Mouse (Mus musculus): ENCODE results near the gene Cit. TPM values are rescaled to one million over a fixed set of nuclear protein-coding genes. Genes with fewer than 3 reads are reported as not detected.

Cit gene
- polyA plus RNA-seq, 1 experiment from 2014 or later, result 15.9 TPM

GRCm38 (mm10) chr5:115851029-115851365, 5.9 kb downstream of the Cit start:
- WGBS, result 89% methylated on average over 13 of the region's 13 CpGs
- Histone ChIP-seq H3K4me1 (ENCODE audit: control insufficient read depth in 2 of 2, insufficient read depth in 2 of 2, low read length in 2 of 2) (peaks cover 2 to 4% of the 10 kb centered on the region in 2 experiments; a peak in 2 of 4 replicates), H3K9ac (ENCODE audit: low read length) (no peak overlapping the region), H3K9me3 (ENCODE audit: control insufficient read depth, low read length) (no peaks in the 10 kb centered on the region), H3K27me3 (ENCODE audit: control insufficient read depth, insufficient read depth, low read length) (no peaks in the 10 kb centered on the region), H3K27ac (replicated peaks in 1 of 2; ENCODE audit: control insufficient read depth in 1 of 2, insufficient read depth in 1 of 2, low read depth in 2 of 2, low read length in 2 of 2) (no peak overlapping the region), H3K36me3 (ENCODE audit: control insufficient read depth, insufficient read depth, low read length) (peaks cover 59% of the 10 kb centered on the region), H3K4me2 (ENCODE audit: low read length) (no peak overlapping the region), H3K4me3 (ENCODE audit: control insufficient read depth in 1 of 2, insufficient read depth in 1 of 2, low read depth in 1 of 2, low read length in 2 of 2) (no peak overlapping the region)
- no peak for ATAC-seq (ENCODE audit: insufficient number of reproducible peaks, insufficient read depth, low FRiP score, low read depth)

- H3K9me3 ChIP-seq (ENCODE audit: control insufficient read depth, low read length), result 0 out of 2 replicates have a peak, but pooled peaks cover 2% of the 10 kb centered on the region
- no peak overlapping the region for H3K27ac ChIP-seq (replicated peaks in 1 of 2; ENCODE audit: control insufficient read depth in 1 of 2, insufficient read depth in 1 of 2, low read depth in 2 of 2, low read length in 2 of 2)
- peaks cover 64% of the 10 kb centered on the region for H3K36me3 ChIP-seq (ENCODE audit: control insufficient read depth, insufficient read depth, low read length)
- no peaks in the 10 kb centered on the region for H3K27me3 ChIP-seq (ENCODE audit: control insufficient read depth, insufficient read depth, low read length)
- no peak overlapping the region for H3K4me2 ChIP-seq (ENCODE audit: low read length)
- no peaks in the 10 kb centered on the region; a peak in 1 of 4 replicates for H3K4me1 ChIP-seq (ENCODE audit: control insufficient read depth in 2 of 2, insufficient read depth in 2 of 2, low read length in 2 of 2)
- ATAC-seq (ENCODE audit: insufficient number of reproducible peaks, insufficient read depth, low FRiP score, low read depth), result no peak
- H3K4me3 ChIP-seq (ENCODE audit: control insufficient read depth in 1 of 2, insufficient read depth in 1 of 2, low read depth in 1 of 2, low read length in 2 of 2), result no peak overlapping the region
- no peak overlapping the region for H3K9ac ChIP-seq (ENCODE audit: low read length)
- 96% methylated on average over 4 of the region's 4 CpGs for WGBS
Observed at GRCm38 (mm10) chr5:115852431-115852830, 7.4 kb downstream of the Cit start.

DNA sequence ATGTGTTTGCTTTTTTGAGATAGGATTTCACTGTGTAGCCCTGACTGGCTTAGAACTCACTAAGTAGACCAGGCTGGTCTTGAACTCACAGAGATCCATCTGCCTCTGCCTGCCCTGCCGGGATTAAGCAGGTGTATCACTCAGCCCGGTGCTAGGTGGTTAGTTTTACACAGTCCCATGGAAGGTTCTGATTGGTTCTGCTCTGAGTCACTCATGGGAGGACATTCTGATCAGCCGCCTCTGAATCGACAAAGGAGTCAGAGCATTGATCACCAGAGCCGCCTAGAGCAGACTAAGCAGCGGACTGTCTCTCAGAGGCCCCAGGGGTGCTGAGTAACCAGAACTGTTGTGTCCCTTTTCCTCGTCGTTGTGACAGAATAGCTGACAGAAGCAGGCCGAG, 8.6 kb downstream of the Cit start:
- H3K4me1 ChIP-seq (ENCODE audit: control insufficient read depth in 2 of 2, insufficient read depth in 2 of 2, low read length in 2 of 2), result no peaks in the 10 kb centered on the region; a peak in 1 of 4 replicates
- 0 out of 2 replicates have a peak, but pooled peaks cover 2% of the 10 kb centered on the region for H3K9me3 ChIP-seq (ENCODE audit: control insufficient read depth, low read length)
- H3K27ac ChIP-seq (replicated peaks in 1 of 2; ENCODE audit: control insufficient read depth in 1 of 2, insufficient read depth in 1 of 2, low read depth in 2 of 2, low read length in 2 of 2), result no peak overlapping the region
- ATAC-seq (ENCODE audit: insufficient number of reproducible peaks, insufficient read depth, low FRiP score, low read depth), result no peak
- WGBS, result 91% methylated on average over 9 of the region's 9 CpGs
- H3K4me3 ChIP-seq (ENCODE audit: control insufficient read depth in 1 of 2, insufficient read depth in 1 of 2, low read depth in 1 of 2, low read length in 2 of 2), result no peak overlapping the region
- no peaks in the 10 kb centered on the region for H3K27me3 ChIP-seq (ENCODE audit: control insufficient read depth, insufficient read depth, low read length)
- no peak overlapping the region for H3K4me2 ChIP-seq (ENCODE audit: low read length)
- H3K36me3 ChIP-seq (ENCODE audit: control insufficient read depth, insufficient read depth, low read length), result peaks cover 58% of the 10 kb centered on the region
- no peak overlapping the region for H3K9ac ChIP-seq (ENCODE audit: low read length)

- no peak for ATAC-seq (ENCODE audit: insufficient number of reproducible peaks, insufficient read depth, low FRiP score, low read depth)
- Histone ChIP-seq H3K27me3 (ENCODE audit: control insufficient read depth, insufficient read depth, low read length) (no peaks in the 10 kb centered on the region), H3K4me3 (ENCODE audit: control insufficient read depth in 1 of 2, insufficient read depth in 1 of 2, low read depth in 1 of 2, low read length in 2 of 2) (no peak overlapping the region), H3K4me1 (ENCODE audit: control insufficient read depth in 2 of 2, insufficient read depth in 2 of 2, low read length in 2 of 2) (no peaks in the 10 kb centered on the region; a peak in 1 of 4 replicates), H3K36me3 (ENCODE audit: control insufficient read depth, insufficient read depth, low read length) (peaks cover 62% of the 10 kb centered on the region), H3K9ac (ENCODE audit: low read length) (no peak overlapping the region), H3K4me2 (ENCODE audit: low read length) (no peak overlapping the region), H3K27ac (replicated peaks in 1 of 2; ENCODE audit: control insufficient read depth in 1 of 2, insufficient read depth in 1 of 2, low read depth in 2 of 2, low read length in 2 of 2) (0 out of 4 replicates have a peak overlapping the region, but pooled peaks of 1 of the 2 experiments have one; percentile 14), H3K9me3 (ENCODE audit: control insufficient read depth, low read length) (0 out of 2 replicates have a peak, but pooled peaks cover 2% of the 10 kb centered on the region)
- 78% methylated on average over 10 of the region's 12 CpGs for WGBS
Observed at GRCm38 (mm10) chr5:115854370-115854769, 9.3 kb downstream of the Cit start.

GRCm38 (mm10) chr5:115858652-115859051, 13.6 kb downstream of the Cit start:
- Histone ChIP-seq H3K4me2 (ENCODE audit: low read length) (no peak overlapping the region), H3K27me3 (ENCODE audit: control insufficient read depth, insufficient read depth, low read length) (no peaks in the 10 kb centered on the region), H3K36me3 (ENCODE audit: control insufficient read depth, insufficient read depth, low read length) (peaks cover 64% of the 10 kb centered on the region), H3K9ac (ENCODE audit: low read length) (no peak overlapping the region), H3K27ac (replicated peaks in 1 of 2; ENCODE audit: control insufficient read depth in 1 of 2, insufficient read depth in 1 of 2, low read depth in 2 of 2, low read length in 2 of 2) (no peak overlapping the region), H3K4me3 (ENCODE audit: control insufficient read depth in 1 of 2, insufficient read depth in 1 of 2, low read depth in 1 of 2, low read length in 2 of 2) (no peak overlapping the region), H3K9me3 (ENCODE audit: control insufficient read depth, low read length) (0 out of 2 replicates have a peak, but pooled peaks cover 2% of the 10 kb centered on the region), H3K4me1 (ENCODE audit: control insufficient read depth in 2 of 2, insufficient read depth in 2 of 2, low read length in 2 of 2) (no peaks in the 10 kb centered on the region; a peak in 1 of 4 replicates)
- 79% methylated on average over 6 of the region's 6 CpGs for WGBS
- ATAC-seq (ENCODE audit: insufficient number of reproducible peaks, insufficient read depth, low FRiP score, low read depth), result no peak

DNA sequence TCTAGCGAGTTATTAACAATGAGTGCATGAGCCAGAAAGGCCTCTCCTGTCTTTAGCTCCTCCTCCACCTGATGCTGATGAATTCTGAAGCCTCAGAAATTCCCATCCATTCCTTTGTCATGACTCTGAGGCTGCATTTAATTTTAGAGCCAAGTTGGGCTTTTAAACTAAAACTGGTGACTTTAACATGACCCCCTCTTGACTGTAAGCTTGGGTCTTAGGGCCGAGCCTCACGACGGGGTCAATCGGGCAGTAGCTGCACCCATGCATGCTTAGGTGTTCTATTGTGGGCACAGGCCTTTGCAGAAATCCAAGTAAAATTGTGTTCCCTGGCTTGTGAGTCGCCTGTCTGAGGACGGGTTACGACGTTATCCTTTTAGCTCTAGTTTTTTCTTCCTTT, 14.4 kb downstream of the Cit start:
- WGBS, result 79% methylated on average over 9 of the region's 9 CpGs
- Histone ChIP-seq H3K9ac (ENCODE audit: low read length) (no peak overlapping the region), H3K4me3 (ENCODE audit: control insufficient read depth in 1 of 2, insufficient read depth in 1 of 2, low read depth in 1 of 2, low read length in 2 of 2) (no peak overlapping the region), H3K27ac (replicated peaks in 1 of 2; ENCODE audit: control insufficient read depth in 1 of 2, insufficient read depth in 1 of 2, low read depth in 2 of 2, low read length in 2 of 2) (no peak overlapping the region), H3K36me3 (ENCODE audit: control insufficient read depth, insufficient read depth, low read length) (peaks cover 63% of the 10 kb centered on the region), H3K4me2 (ENCODE audit: low read length) (no peak overlapping the region), H3K4me1 (ENCODE audit: control insufficient read depth in 2 of 2, insufficient read depth in 2 of 2, low read length in 2 of 2) (no peaks in the 10 kb centered on the region), H3K9me3 (ENCODE audit: control insufficient read depth, low read length) (0 out of 2 replicates have a peak, but pooled peaks cover 2% of the 10 kb centered on the region), H3K27me3 (ENCODE audit: control insufficient read depth, insufficient read depth, low read length) (no peaks in the 10 kb centered on the region)
- no peak for ATAC-seq (ENCODE audit: insufficient number of reproducible peaks, insufficient read depth, low FRiP score, low read depth)

- 0 out of 2 replicates have a peak, but pooled peaks cover under 1% of the 10 kb centered on the region for H3K9me3 ChIP-seq (ENCODE audit: control insufficient read depth, low read length)
- no peak for ATAC-seq (ENCODE audit: insufficient number of reproducible peaks, insufficient read depth, low FRiP score, low read depth)
- H3K27ac ChIP-seq (replicated peaks in 1 of 2; ENCODE audit: control insufficient read depth in 1 of 2, insufficient read depth in 1 of 2, low read depth in 2 of 2, low read length in 2 of 2), result no peak overlapping the region
- 88% methylated on average over 10 of the region's 10 CpGs for WGBS
- H3K4me1 ChIP-seq (ENCODE audit: control insufficient read depth in 2 of 2, insufficient read depth in 2 of 2, low read length in 2 of 2), result peaks cover 4 to 11% of the 10 kb centered on the region in 2 experiments; a peak in 3 of 4 replicates
- no peak overlapping the region for H3K4me2 ChIP-seq (ENCODE audit: low read length)
- peaks cover 53% of the 10 kb centered on the region for H3K36me3 ChIP-seq (ENCODE audit: control insufficient read depth, insufficient read depth, low read length)
- no peak overlapping the region for H3K9ac ChIP-seq (ENCODE audit: low read length)
- H3K27me3 ChIP-seq (ENCODE audit: control insufficient read depth, insufficient read depth, low read length), result no peaks in the 10 kb centered on the region
- H3K4me3 ChIP-seq (ENCODE audit: control insufficient read depth in 1 of 2, insufficient read depth in 1 of 2, low read depth in 1 of 2, low read length in 2 of 2), result no peak overlapping the region
Observed at GRCm38 (mm10) chr5:115861991-115862390, 16.9 kb downstream of the Cit start.

- Histone ChIP-seq H3K9me3 (ENCODE audit: control insufficient read depth, low read length) (no peaks in the 10 kb centered on the region), H3K9ac (ENCODE audit: low read length) (no peak overlapping the region), H3K27ac (replicated peaks in 1 of 2; ENCODE audit: control insufficient read depth in 1 of 2, insufficient read depth in 1 of 2, low read depth in 2 of 2, low read length in 2 of 2) (no peak overlapping the region), H3K4me2 (ENCODE audit: low read length) (no peak overlapping the region), H3K4me3 (ENCODE audit: control insufficient read depth in 1 of 2, insufficient read depth in 1 of 2, low read depth in 1 of 2, low read length in 2 of 2) (no peak overlapping the region), H3K36me3 (ENCODE audit: control insufficient read depth, insufficient read depth, low read length) (peaks cover 52% of the 10 kb centered on the region), H3K4me1 (ENCODE audit: control insufficient read depth in 2 of 2, insufficient read depth in 2 of 2, low read length in 2 of 2) (peaks cover 4 to 11% of the 10 kb centered on the region in 2 experiments; a peak in 3 of 4 replicates), H3K27me3 (ENCODE audit: control insufficient read depth, insufficient read depth, low read length) (no peaks in the 10 kb centered on the region)
- WGBS, result 95% methylated on average over 10 of the region's 10 CpGs
- ATAC-seq (ENCODE audit: insufficient number of reproducible peaks, insufficient read depth, low FRiP score, low read depth), result no peak
Observed at GRCm38 (mm10) chr5:115862439-115862838, 17.4 kb downstream of the Cit start.
